Mouse (Mus musculus): ENCODE data around the gene Myo1e. TPM values are rescaled to one million over a fixed set of nuclear protein-coding genes. Genes with fewer than 3 reads are reported as not detected.
"Not testable (repeated sequence)": the region's sequence is repeated elsewhere in the genome, so short reads cannot be mapped to it uniquely, and the experiment has no call there.

Gene Myo1e
- total RNA-seq, 1 experiment from 2014 or later: 1.1 TPM

GRCm38 (mm10) chr9:70248046-70248445 is 40.9 kb downstream of the Myo1e start:
- ATAC-seq (replicated peaks; ENCODE audit: low read depth, poor library complexity, severe bottlenecking): no peak

- ATAC-seq (replicated peaks; ENCODE audit: low read depth, poor library complexity, severe bottlenecking): no peak
These were observed 41.7 kb downstream of the Myo1e start for GRCm38 (mm10) chr9:70248826-70249225.

- ATAC-seq (replicated peaks; ENCODE audit: low read depth, poor library complexity, severe bottlenecking): no peak
These were observed 42.9 kb downstream of the Myo1e start for GRCm38 (mm10) chr9:70249881-70250681.

GRCm38 (mm10) chr9:70251441-70251985 is 44.4 kb downstream of the Myo1e start:
- no peak for ATAC-seq (replicated peaks; ENCODE audit: low read depth, poor library complexity, severe bottlenecking)

GRCm38 (mm10) chr9:70253016-70253415 is 45.9 kb downstream of the Myo1e start:
- no peak for ATAC-seq (replicated peaks; ENCODE audit: low read depth, poor library complexity, severe bottlenecking)

GRCm38 (mm10) chr9:70255005-70255404 is 47.9 kb downstream of the Myo1e start:
- no peak for ATAC-seq (replicated peaks; ENCODE audit: low read depth, poor library complexity, severe bottlenecking)

GRCm38 (mm10) chr9:70256027-70256426 is 48.9 kb downstream of the Myo1e start:
- not testable (repeated sequence) for ATAC-seq (replicated peaks; ENCODE audit: low read depth, poor library complexity, severe bottlenecking)

GRCm38 (mm10) chr9:70257289-70258101 is 50.3 kb downstream of the Myo1e start:
- ATAC-seq (replicated peaks; ENCODE audit: low read depth, poor library complexity, severe bottlenecking): peak; percentile 59

- ATAC-seq (replicated peaks; ENCODE audit: low read depth, poor library complexity, severe bottlenecking): peak; percentile 72
These were observed 53.2 kb downstream of the Myo1e start for GRCm38 (mm10) chr9:70260324-70260841.

GRCm38 (mm10) chr9:70261646-70262045 is 54.5 kb downstream of the Myo1e start:
- ATAC-seq (replicated peaks; ENCODE audit: low read depth, poor library complexity, severe bottlenecking): no peak

- ATAC-seq (replicated peaks; ENCODE audit: low read depth, poor library complexity, severe bottlenecking): no peak
These were observed 56.0 kb downstream of the Myo1e start for GRCm38 (mm10) chr9:70263134-70263533.

GRCm38 (mm10) chr9:70263735-70264134 is 56.6 kb downstream of the Myo1e start:
- 0 out of 2 replicates have a peak, but pooled peaks have one; percentile 6 for ATAC-seq (replicated peaks; ENCODE audit: low read depth, poor library complexity, severe bottlenecking)

GRCm38 (mm10) chr9:70265513-70265912 is 58.4 kb downstream of the Myo1e start:
- no peak for ATAC-seq (replicated peaks; ENCODE audit: low read depth, poor library complexity, severe bottlenecking)

GRCm38 (mm10) chr9:70266186-70266585 is 59.0 kb downstream of the Myo1e start:
- ATAC-seq (replicated peaks; ENCODE audit: low read depth, poor library complexity, severe bottlenecking): no peak

GRCm38 (mm10) chr9:70267108-70267507 is 60.0 kb downstream of the Myo1e start:
- no peak for ATAC-seq (replicated peaks; ENCODE audit: low read depth, poor library complexity, severe bottlenecking)

- no peak for ATAC-seq (replicated peaks; ENCODE audit: low read depth, poor library complexity, severe bottlenecking)
These were observed 62.2 kb downstream of the Myo1e start for GRCm38 (mm10) chr9:70269349-70269748.

- no peak for ATAC-seq (replicated peaks; ENCODE audit: low read depth, poor library complexity, severe bottlenecking)
These were observed 63.3 kb downstream of the Myo1e start for GRCm38 (mm10) chr9:70270468-70270867.

GRCm38 (mm10) chr9:70271137-70271536 is 64.0 kb downstream of the Myo1e start:
- ATAC-seq (replicated peaks; ENCODE audit: low read depth, poor library complexity, severe bottlenecking): no peak

GRCm38 (mm10) chr9:70271631-70272030 is 64.5 kb downstream of the Myo1e start:
- ATAC-seq (replicated peaks; ENCODE audit: low read depth, poor library complexity, severe bottlenecking): no peak

- ATAC-seq (replicated peaks; ENCODE audit: low read depth, poor library complexity, severe bottlenecking): no peak
These were observed 66.9 kb downstream of the Myo1e start for GRCm38 (mm10) chr9:70274071-70274470.

- no peak for ATAC-seq (replicated peaks; ENCODE audit: low read depth, poor library complexity, severe bottlenecking)
These were observed 67.3 kb downstream of the Myo1e start for GRCm38 (mm10) chr9:70274476-70274875.

Measured in common myeloid progenitor, adult 5-6 weeks (primary cell).